Mouse (Mus musculus): ENCODE data around the gene Exog. TPM values are rescaled to one million over a fixed set of nuclear protein-coding genes. Genes with fewer than 3 reads are reported as not detected.

Gene Exog
- polyA plus RNA-seq, 1 experiment from 2014 or later, result 46.2 TPM

- Histone ChIP-seq H3K36me3 (ENCODE audit: control insufficient read depth, insufficient read depth, low read length) (0 out of 2 replicates have a peak, but pooled peaks cover 4% of the 10 kb centered on the region), H3K27me3 (ENCODE audit: control insufficient read depth, insufficient read depth, low read length) (no peaks in the 10 kb centered on the region), H3K4me3 (ENCODE audit: low read depth, low read length) (no peak overlapping the region), H3K4me1 (replicated peaks; ENCODE audit: control insufficient read depth, insufficient read depth, low read length) (peaks cover 2% of the 10 kb centered on the region; the same call in 1 of the 2 replicates), H3K27ac (ENCODE audit: low read depth, low read length) (no peak overlapping the region), H3K4me2 (replicated peaks; ENCODE audit: low read depth, low read length) (no peak overlapping the region), H3K9ac (ENCODE audit: low read depth, low read length) (no peak overlapping the region), H3K9me3 (ENCODE audit: control insufficient read depth, low read length) (no peaks in the 10 kb centered on the region)
- no peak for DNase-seq (ENCODE audit: low spot score)
- 86% methylated on average over 11 of the region's 11 CpGs for WGBS
- no peak for ATAC-seq (ENCODE audit: low FRiP score)
Observed at GRCm38 (mm10) chr9:119408898-119409664, 35.7 kb upstream of the Exog start.

GRCm38 (mm10) chr9:119409864-119410263, 34.9 kb upstream of the Exog start:
- 71% methylated on average over 5 of the region's 5 CpGs for WGBS
- H3K27ac ChIP-seq (ENCODE audit: low read depth, low read length), result no peak overlapping the region

GRCm38 (mm10) chr9:119418025-119418424, 26.7 kb upstream of the Exog start:
- no peaks in the 10 kb centered on the region for H3K4me1 ChIP-seq (replicated peaks; ENCODE audit: control insufficient read depth, insufficient read depth, low read length)
- H3K4me2 ChIP-seq (replicated peaks; ENCODE audit: low read depth, low read length), result no peak overlapping the region
- no peaks in the 10 kb centered on the region for H3K36me3 ChIP-seq (ENCODE audit: control insufficient read depth, insufficient read depth, low read length)
- H3K9me3 ChIP-seq (ENCODE audit: control insufficient read depth, low read length), result no peaks in the 10 kb centered on the region
- ATAC-seq (ENCODE audit: low FRiP score), result no peak
- no peak overlapping the region for H3K9ac ChIP-seq (ENCODE audit: low read depth, low read length)
- WGBS, result 88% methylated on average over 18 of the region's 18 CpGs
- H3K27ac ChIP-seq (ENCODE audit: low read depth, low read length), result no peak overlapping the region
- no peaks in the 10 kb centered on the region for H3K27me3 ChIP-seq (ENCODE audit: control insufficient read depth, insufficient read depth, low read length)
- DNase-seq (ENCODE audit: low spot score), result no peak
- no peak overlapping the region for H3K4me3 ChIP-seq (ENCODE audit: low read depth, low read length)

More at GRCm38 (mm10) chr9:119409864-119410263, 34.9 kb upstream of the Exog start:
- ATAC-seq (ENCODE audit: low FRiP score), result no peak
- Histone ChIP-seq H3K9me3 (ENCODE audit: control insufficient read depth, low read length) (no peaks in the 10 kb centered on the region), H3K4me3 (ENCODE audit: low read depth, low read length) (no peak overlapping the region), H3K27me3 (ENCODE audit: control insufficient read depth, insufficient read depth, low read length) (no peaks in the 10 kb centered on the region), H3K4me1 (replicated peaks; ENCODE audit: control insufficient read depth, insufficient read depth, low read length) (no peaks in the 10 kb centered on the region), H3K36me3 (ENCODE audit: control insufficient read depth, insufficient read depth, low read length) (0 out of 2 replicates have a peak, but pooled peaks cover 4% of the 10 kb centered on the region), H3K4me2 (replicated peaks; ENCODE audit: low read depth, low read length) (no peak overlapping the region; the same call in 1 of the 2 replicates), H3K9ac (ENCODE audit: low read depth, low read length) (no peak overlapping the region)
- no peak for DNase-seq (ENCODE audit: low spot score)

- WGBS, result 83% methylated on average over 12 of the region's 12 CpGs
- Histone ChIP-seq H3K27me3 (ENCODE audit: control insufficient read depth, insufficient read depth, low read length) (no peaks in the 10 kb centered on the region), H3K9me3 (ENCODE audit: control insufficient read depth, low read length) (no peaks in the 10 kb centered on the region), H3K4me3 (ENCODE audit: low read depth, low read length) (no peak overlapping the region), H3K4me2 (replicated peaks; ENCODE audit: low read depth, low read length) (no peak overlapping the region), H3K4me1 (replicated peaks; ENCODE audit: control insufficient read depth, insufficient read depth, low read length) (no peaks in the 10 kb centered on the region), H3K36me3 (ENCODE audit: control insufficient read depth, insufficient read depth, low read length) (no peaks in the 10 kb centered on the region), H3K27ac (ENCODE audit: low read depth, low read length) (no peak overlapping the region), H3K9ac (ENCODE audit: low read depth, low read length) (no peak overlapping the region)
- no peak for DNase-seq (ENCODE audit: low spot score)
- no peak for ATAC-seq (ENCODE audit: low FRiP score)
Observed at GRCm38 (mm10) chr9:119419852-119420438, 24.8 kb upstream of the Exog start.

- Histone ChIP-seq H3K27me3 (ENCODE audit: control insufficient read depth, insufficient read depth, low read length) (no peaks in the 10 kb centered on the region), H3K4me1 (replicated peaks; ENCODE audit: control insufficient read depth, insufficient read depth, low read length) (0 out of 2 replicates have a peak, but pooled peaks cover 4% of the 10 kb centered on the region), H3K9ac (ENCODE audit: low read depth, low read length) (peak overlapping the region; percentile 15; the same call in 1 of the 2 replicates), H3K36me3 (ENCODE audit: control insufficient read depth, insufficient read depth, low read length) (0 out of 2 replicates have a peak, but pooled peaks cover 3% of the 10 kb centered on the region), H3K27ac (ENCODE audit: low read depth, low read length) (no peak overlapping the region; the same call in 1 of the 2 replicates), H3K4me2 (replicated peaks; ENCODE audit: low read depth, low read length) (no peak overlapping the region), H3K4me3 (ENCODE audit: low read depth, low read length) (no peak overlapping the region), H3K9me3 (ENCODE audit: control insufficient read depth, low read length) (no peaks in the 10 kb centered on the region)
- 70% methylated on average over 7 of the region's 7 CpGs for WGBS
- DNase-seq (ENCODE audit: low spot score) (no peak), ATAC-seq (ENCODE audit: low FRiP score) (peak; percentile 41; the same call in 1 of the 2 replicates)
Observed at GRCm38 (mm10) chr9:119425217-119425975, 19.3 kb upstream of the Exog start.

GRCm38 (mm10) chr9:119425976-119426415, 18.7 kb upstream of the Exog start:
- Histone ChIP-seq H3K9me3 (ENCODE audit: control insufficient read depth, low read length) (no peaks in the 10 kb centered on the region), H3K36me3 (ENCODE audit: control insufficient read depth, insufficient read depth, low read length) (0 out of 2 replicates have a peak, but pooled peaks cover 3% of the 10 kb centered on the region), H3K27me3 (ENCODE audit: control insufficient read depth, insufficient read depth, low read length) (no peaks in the 10 kb centered on the region), H3K4me3 (ENCODE audit: low read depth, low read length) (no peak overlapping the region), H3K4me1 (replicated peaks; ENCODE audit: control insufficient read depth, insufficient read depth, low read length) (0 out of 2 replicates have a peak, but pooled peaks cover 4% of the 10 kb centered on the region), H3K27ac (ENCODE audit: low read depth, low read length) (no peak overlapping the region), H3K9ac (ENCODE audit: low read depth, low read length) (no peak overlapping the region), H3K4me2 (replicated peaks; ENCODE audit: low read depth, low read length) (no peak overlapping the region)
- ATAC-seq (ENCODE audit: low FRiP score) (no peak), DNase-seq (ENCODE audit: low spot score) (no peak)
- 86% methylated on average over 13 of the region's 13 CpGs for WGBS

GRCm38 (mm10) chr9:119426483-119426882, 18.3 kb upstream of the Exog start:
- Histone ChIP-seq H3K9me3 (ENCODE audit: control insufficient read depth, low read length) (no peaks in the 10 kb centered on the region), H3K4me1 (replicated peaks; ENCODE audit: control insufficient read depth, insufficient read depth, low read length) (0 out of 2 replicates have a peak, but pooled peaks cover 4% of the 10 kb centered on the region), H3K4me3 (ENCODE audit: low read depth, low read length) (no peak overlapping the region), H3K9ac (ENCODE audit: low read depth, low read length) (no peak overlapping the region), H3K27ac (ENCODE audit: low read depth, low read length) (no peak overlapping the region), H3K27me3 (ENCODE audit: control insufficient read depth, insufficient read depth, low read length) (no peaks in the 10 kb centered on the region), H3K4me2 (replicated peaks; ENCODE audit: low read depth, low read length) (no peak overlapping the region), H3K36me3 (ENCODE audit: control insufficient read depth, insufficient read depth, low read length) (0 out of 2 replicates have a peak, but pooled peaks cover 3% of the 10 kb centered on the region)
- WGBS, result 92% methylated on average over 7 of the region's 7 CpGs
- ATAC-seq (ENCODE audit: low FRiP score), result no peak
- DNase-seq (ENCODE audit: low spot score), result no peak

GRCm38 (mm10) chr9:119430311-119430710, 14.4 kb upstream of the Exog start:
- H3K4me1 ChIP-seq (replicated peaks; ENCODE audit: control insufficient read depth, insufficient read depth, low read length), result 0 out of 2 replicates have a peak, but pooled peaks cover under 1% of the 10 kb centered on the region
- no peaks in the 10 kb centered on the region for H3K27me3 ChIP-seq (ENCODE audit: control insufficient read depth, insufficient read depth, low read length)
- WGBS, result 64% methylated on average over 7 of the region's 7 CpGs

More at GRCm38 (mm10) chr9:119430311-119430710, 14.4 kb upstream of the Exog start:
- H3K4me2 ChIP-seq (replicated peaks; ENCODE audit: low read depth, low read length), result no peak overlapping the region
- peak; percentile 83 for DNase-seq (ENCODE audit: low spot score)
- no peaks in the 10 kb centered on the region for H3K9me3 ChIP-seq (ENCODE audit: control insufficient read depth, low read length)
- peak; percentile 65 for ATAC-seq (ENCODE audit: low FRiP score)
- peaks cover 11% of the 10 kb centered on the region; the same call in 1 of the 2 replicates for H3K36me3 ChIP-seq (ENCODE audit: control insufficient read depth, insufficient read depth, low read length)
- no peak overlapping the region for H3K9ac ChIP-seq (ENCODE audit: low read depth, low read length)
- no peak overlapping the region for H3K27ac ChIP-seq (ENCODE audit: low read depth, low read length)
- H3K4me3 ChIP-seq (ENCODE audit: low read depth, low read length), result no peak overlapping the region
